Mouse (Mus musculus) B cell, adult 67 days (primary cell): ENCODE data around the gene Hadhb. TPM values are rescaled to one million over a fixed set of nuclear protein-coding genes. Genes with fewer than 3 reads are reported as not detected.

Source experiments
- total RNA-seq, 2 experiments: library from RNA; stranded (reverse); gene quantifications; 4 replicates each; pipeline ENCODE4 v1.2.4; 2023

The Hadhb gene
- 100 to 1,000 TPM in 1 of 2 experiments, 10 to 100 TPM in 1; 80.2 to 115 TPM for total RNA-seq

GRCm38 (mm10) chr5:30154474-30155394, at the start of gene Hadhb, which contains the start of gene Hadha:
Gene Hadhb (plus strand): TSS chr5:30155248.
Gene Hadha (minus strand): TSS chr5:30155162.

GRCm38 (mm10) chr5:30105668-30106300, 49.3 kb upstream of the Hadhb start, which contains the start of gene 3110082J24Rik:
Gene 3110082J24Rik (minus strand): TSS chr5:30106086.

GRCm38 (mm10) chr5:30205493-30205892, 50.4 kb downstream of the Hadhb start, which contains the start of gene Adgrf3:
Gene Adgrf3 (minus strand): TSS chr5:30205722.

GRCm38 (mm10) chr5:30232271-30232971, 77.4 kb downstream of the Hadhb start, which contains the start of gene Selenoi:
Gene Selenoi (plus strand): TSS chr5:30232581.

Other genes with a start within 250 kb of the Hadhb start
- gene Il6, start 142.1 kb upstream of the Hadhb start, total RNA-seq: not detected
- 1 to 10 TPM; 5.2 to 9.4 TPM for gene Tyms, start 81.6 kb upstream of the Hadhb start, total RNA-seq
- not detected for gene Garem2, start 50.1 kb upstream of the Hadhb start, total RNA-seq
- not detected for gene 3110082J24Rik, start 49.2 kb upstream of the Hadhb start, total RNA-seq
- 100 to 1,000 TPM; 115 to 117 TPM for gene Hadha, start 86 bp upstream of the Hadhb start, total RNA-seq
- not detected for gene Adgrf3, start 50.5 kb downstream of the Hadhb start, total RNA-seq
- gene Selenoi, start 77.3 kb downstream of the Hadhb start, total RNA-seq: 10 to 100 TPM; 18.2 to 26.8 TPM
- not detected for gene Drc1, start 126.1 kb downstream of the Hadhb start, total RNA-seq